Mouse (Mus musculus) bone marrow, adult 2 months (tissue): ENCODE results near the gene Pomt1.

ENCODE experiments used
- CTCF ChIP-seq: fragments of 200-500 bp; IDR thresholded peaks from 2 replicates; pipeline ENCODE4 v1.5.1; 2011; ENCODE audit warnings: low read length, control low read depth; ENCODE audit not compliant: control insufficient read depth, insufficient read depth
- POLR2A ChIP-seq: fragments of 200-500 bp; IDR thresholded peaks from 2 replicates; pipeline ENCODE4 v1.6.1; 2011; ENCODE audit warnings: low read depth, mild to moderate bottlenecking, control low read depth, low read length, borderline replicate concordance; ENCODE audit not compliant: control insufficient read depth

DNA sequence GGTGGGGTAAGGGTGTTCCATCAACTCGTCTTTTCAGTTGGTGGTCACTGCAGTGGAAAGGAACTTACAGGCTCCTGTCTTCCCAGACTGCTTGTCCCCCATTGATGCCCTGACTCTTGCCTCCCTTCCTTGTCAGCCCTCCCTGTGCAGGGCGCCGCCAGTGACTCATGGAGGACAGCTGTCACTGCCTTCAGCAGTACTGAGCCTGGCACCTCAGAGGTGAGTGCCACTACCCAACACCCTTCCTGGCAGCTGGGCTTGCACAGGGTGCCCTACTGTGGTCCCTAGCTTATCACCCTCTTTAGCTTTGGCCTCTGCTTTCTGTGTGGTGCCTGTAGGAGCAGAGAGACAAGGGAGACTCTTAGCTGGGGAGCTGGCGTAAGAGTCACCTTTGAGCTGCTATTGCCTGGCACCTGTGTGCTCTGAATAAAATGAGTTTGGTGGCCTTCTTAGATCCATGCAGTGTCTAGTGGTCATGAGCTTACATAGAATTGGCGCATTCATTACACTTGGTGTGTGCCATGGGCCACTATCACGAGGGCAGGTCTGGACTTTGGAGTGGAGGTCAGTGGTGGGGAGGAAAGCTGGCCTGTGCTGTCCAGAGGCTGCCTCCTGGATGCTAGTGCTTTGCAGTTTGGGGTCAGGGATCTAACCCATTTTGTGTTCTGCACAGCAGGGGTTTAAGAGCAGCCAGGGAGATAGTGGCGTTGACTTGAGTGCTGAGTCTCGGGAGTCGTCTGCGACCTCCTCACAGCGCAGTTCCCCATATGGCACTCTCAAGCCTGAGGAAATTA, 17.7 kb upstream of the Pomt1 start:
- TF ChIP-seq POLR2A (no peak), CTCF (no peak)
